Mouse (Mus musculus): ENCODE data around the gene Gm28053. TPM values are rescaled to one million over a fixed set of nuclear protein-coding genes. Genes with fewer than 3 reads are reported as not detected.

Gm28053 gene
- polyA plus RNA-seq, 1 experiment from 2014 or later = not detected

DNA sequence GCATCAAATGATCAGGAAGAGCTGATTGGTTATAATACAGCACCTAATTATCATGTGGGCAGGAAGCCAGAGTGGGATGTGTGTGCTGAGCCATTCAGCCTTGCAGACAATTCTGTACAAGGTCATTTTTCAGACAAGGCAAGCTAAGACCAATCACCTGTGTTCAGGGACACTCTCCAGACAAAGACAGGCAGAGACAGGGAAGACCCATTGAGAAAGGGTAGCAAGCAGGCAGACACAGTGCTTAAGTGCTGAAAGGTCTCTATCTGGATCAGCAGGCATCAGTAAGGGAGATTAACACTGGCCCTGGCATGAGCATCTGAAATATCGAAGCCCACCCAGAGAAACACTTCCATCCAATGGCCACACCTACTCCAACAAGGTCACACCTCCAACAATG is 66.0 kb downstream of the Gm28053 start:
- Histone ChIP-seq H3K4me2 (ENCODE audit: low read depth, low read length) (no peak overlapping the region), H3K27me3 (ENCODE audit: control insufficient read depth, insufficient read depth, low read length) (no peaks in the 10 kb centered on the region), H3K4me3 (ENCODE audit: low read depth, low read length) (no peak overlapping the region), H3K9me3 (ENCODE audit: control insufficient read depth, low read length) (no peaks in the 10 kb centered on the region), H3K27ac (ENCODE audit: low read depth, low read length) (no peak overlapping the region), H3K9ac (replicated peaks; ENCODE audit: low read depth, low read length) (no peak overlapping the region), H3K36me3 (ENCODE audit: control insufficient read depth, insufficient read depth, low read length) (no peaks in the 10 kb centered on the region), H3K4me1 (ENCODE audit: control insufficient read depth, insufficient read depth, low read length) (no peaks in the 10 kb centered on the region)
- 82% methylated on average over 1 of the region's 1 CpGs for WGBS
- no peak for ATAC-seq (ENCODE audit: low read depth)

DNA sequence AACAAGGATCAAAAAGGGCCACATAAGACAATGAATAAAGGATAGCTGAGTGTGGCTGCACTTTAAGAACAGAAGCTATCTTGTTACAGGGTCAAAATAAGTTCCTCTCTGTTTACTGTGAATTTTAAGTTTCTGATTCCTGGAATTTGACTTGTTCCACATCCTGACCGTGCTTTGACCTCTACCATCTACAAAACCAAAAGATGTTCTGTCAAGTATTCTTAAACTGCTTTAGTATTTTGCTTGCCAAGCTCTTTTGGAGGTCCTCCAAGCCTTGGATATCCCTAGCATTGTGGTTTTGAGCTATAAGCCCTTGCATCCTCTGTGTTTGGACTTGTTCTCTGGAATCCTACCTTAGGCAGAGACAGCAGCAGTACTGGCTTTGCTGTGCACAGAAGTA is 66.8 kb downstream of the Gm28053 start:
- WGBS = 76% methylated on average over 1 of the region's 1 CpGs

DNA sequence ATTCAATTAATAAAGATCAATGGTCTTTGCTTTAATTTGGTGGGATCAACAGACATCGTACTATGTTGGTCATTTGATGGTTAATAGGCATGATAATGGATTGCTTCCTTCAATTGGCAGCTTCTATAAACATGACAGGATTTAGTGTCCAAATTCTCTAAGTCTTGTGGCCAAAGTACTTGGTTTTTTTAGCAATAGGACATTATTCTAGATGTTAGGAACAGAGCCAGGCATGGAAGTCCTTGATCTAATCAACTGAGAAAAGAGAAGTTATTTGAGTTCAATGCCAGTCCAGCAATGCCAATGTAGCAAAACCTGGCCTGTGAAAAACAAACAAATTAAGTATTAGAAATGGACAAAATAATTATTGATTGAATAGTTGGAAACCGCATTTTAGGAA is 67.2 kb downstream of the Gm28053 start:
- H3K27me3 ChIP-seq (ENCODE audit: control insufficient read depth, insufficient read depth, low read length) = no peaks in the 10 kb centered on the region
- no peak overlapping the region for H3K4me2 ChIP-seq (ENCODE audit: low read depth, low read length)
- 79% methylated on average over 2 of the region's 2 CpGs for WGBS
- no peak overlapping the region for H3K4me3 ChIP-seq (ENCODE audit: low read depth, low read length)
- H3K9me3 ChIP-seq (ENCODE audit: control insufficient read depth, low read length) = no peaks in the 10 kb centered on the region
- no peak overlapping the region for H3K9ac ChIP-seq (replicated peaks; ENCODE audit: low read depth, low read length)
- no peak overlapping the region for H3K27ac ChIP-seq (ENCODE audit: low read depth, low read length)
- H3K4me1 ChIP-seq (ENCODE audit: control insufficient read depth, insufficient read depth, low read length) = no peaks in the 10 kb centered on the region
- no peak for ATAC-seq (ENCODE audit: low read depth)
- H3K36me3 ChIP-seq (ENCODE audit: control insufficient read depth, insufficient read depth, low read length) = no peaks in the 10 kb centered on the region

More for the DNA sequence above, 66.8 kb downstream of the Gm28053 start:
- ATAC-seq (ENCODE audit: low read depth) = no peak
- no peaks in the 10 kb centered on the region for H3K27me3 ChIP-seq (ENCODE audit: control insufficient read depth, insufficient read depth, low read length)
- no peak overlapping the region for H3K4me2 ChIP-seq (ENCODE audit: low read depth, low read length)
- H3K27ac ChIP-seq (ENCODE audit: low read depth, low read length) = no peak overlapping the region
- H3K36me3 ChIP-seq (ENCODE audit: control insufficient read depth, insufficient read depth, low read length) = no peaks in the 10 kb centered on the region
- no peak overlapping the region for H3K4me3 ChIP-seq (ENCODE audit: low read depth, low read length)
- H3K9ac ChIP-seq (replicated peaks; ENCODE audit: low read depth, low read length) = no peak overlapping the region
- H3K4me1 ChIP-seq (ENCODE audit: control insufficient read depth, insufficient read depth, low read length) = no peaks in the 10 kb centered on the region
- no peaks in the 10 kb centered on the region for H3K9me3 ChIP-seq (ENCODE audit: control insufficient read depth, low read length)

DNA sequence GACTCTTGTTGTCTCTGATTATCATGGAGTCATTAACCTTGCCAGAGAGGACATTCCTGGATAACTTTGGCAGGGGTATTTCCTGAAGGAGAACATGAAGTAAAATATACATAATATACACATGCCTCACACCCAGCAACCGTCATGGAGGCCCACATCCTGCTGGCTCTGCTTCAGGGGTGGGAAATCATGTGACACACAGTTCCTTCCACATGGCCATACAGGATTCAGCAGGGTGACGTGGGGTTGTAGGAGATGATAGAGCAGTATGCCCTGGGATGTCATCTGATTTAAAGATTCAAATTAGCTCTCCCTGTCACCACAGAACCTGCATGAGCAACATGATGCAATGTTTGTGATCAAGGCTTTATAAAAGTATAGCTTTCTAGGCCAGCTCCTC is 69.5 kb downstream of the Gm28053 start:
- Histone ChIP-seq H3K4me1 (ENCODE audit: control insufficient read depth, insufficient read depth, low read length) (no peaks in the 10 kb centered on the region), H3K27ac (ENCODE audit: low read depth, low read length) (no peak overlapping the region), H3K27me3 (ENCODE audit: control insufficient read depth, insufficient read depth, low read length) (no peaks in the 10 kb centered on the region), H3K4me3 (ENCODE audit: low read depth, low read length) (no peak overlapping the region), H3K36me3 (ENCODE audit: control insufficient read depth, insufficient read depth, low read length) (no peaks in the 10 kb centered on the region), H3K4me2 (ENCODE audit: low read depth, low read length) (no peak overlapping the region), H3K9ac (replicated peaks; ENCODE audit: low read depth, low read length) (no peak overlapping the region), H3K9me3 (ENCODE audit: control insufficient read depth, low read length) (no peaks in the 10 kb centered on the region)
- ATAC-seq (ENCODE audit: low read depth) = no peak
- WGBS = 84% methylated on average over 2 of the region's 2 CpGs

DNA sequence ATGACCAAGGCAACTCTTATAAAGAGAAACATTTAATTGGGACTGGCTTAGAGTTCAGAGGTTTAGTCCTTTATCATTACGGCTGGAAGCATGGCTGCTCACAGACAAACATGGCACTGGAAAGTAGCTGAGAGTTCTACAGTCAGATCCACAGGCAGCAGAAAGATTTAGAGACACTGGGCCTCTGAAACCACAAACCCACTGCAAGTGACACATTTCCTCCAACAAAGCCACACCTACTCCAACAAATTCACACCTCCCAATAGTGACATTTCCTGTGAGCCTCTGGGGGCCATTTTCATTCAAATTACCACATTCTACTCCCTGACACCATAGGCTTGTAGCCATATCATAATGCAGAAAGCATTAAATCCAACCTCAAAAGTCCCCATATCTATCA is 83.5 kb downstream of the Gm28053 start:
- no peak overlapping the region for H3K4me3 ChIP-seq (ENCODE audit: low read depth, low read length)
- no peaks in the 10 kb centered on the region for H3K4me1 ChIP-seq (ENCODE audit: control insufficient read depth, insufficient read depth, low read length)
- H3K4me2 ChIP-seq (ENCODE audit: low read depth, low read length) = no peak overlapping the region
- 90% methylated on average over 1 of the region's 1 CpGs for WGBS
- H3K9ac ChIP-seq (replicated peaks; ENCODE audit: low read depth, low read length) = no peak overlapping the region
- H3K36me3 ChIP-seq (ENCODE audit: control insufficient read depth, insufficient read depth, low read length) = no peaks in the 10 kb centered on the region
- no peaks in the 10 kb centered on the region for H3K9me3 ChIP-seq (ENCODE audit: control insufficient read depth, low read length)
- H3K27ac ChIP-seq (ENCODE audit: low read depth, low read length) = no peak overlapping the region
- H3K27me3 ChIP-seq (ENCODE audit: control insufficient read depth, insufficient read depth, low read length) = no peaks in the 10 kb centered on the region
- no peak for ATAC-seq (ENCODE audit: low read depth)

Other genes with a start within 250 kb of the Gm28053 start
- gene Atp6v0e2, start 181.0 kb upstream of the Gm28053 start, polyA plus RNA-seq (2014; fragmentation: Nextera tagmentation; extraction: Ambion mirVana) = 248 and 275 TPM in 2 replicates
- gene Lrrc61, start 163.8 kb upstream of the Gm28053 start, polyA plus RNA-seq (2014; fragmentation: Nextera tagmentation; extraction: Ambion mirVana) = 15.1 and 22.8 TPM in 2 replicates
- 0.68 and 11.8 TPM in 2 replicates for gene Rarres2, start 145.8 kb upstream of the Gm28053 start, polyA plus RNA-seq (2014; fragmentation: Nextera tagmentation; extraction: Ambion mirVana)
- gene Gm45021, start 129.0 kb upstream of the Gm28053 start, polyA plus RNA-seq (2014; fragmentation: Nextera tagmentation; extraction: Ambion mirVana) = 0.90 TPM in 1 of 2 replicates, not detected in the other
- gene Repin1, start 124.7 kb upstream of the Gm28053 start, polyA plus RNA-seq (2014; fragmentation: Nextera tagmentation; extraction: Ambion mirVana) = 38.9 and 40.8 TPM in 2 replicates
- not detected in 2 replicates for gene Gm44965, start 124.7 kb upstream of the Gm28053 start, polyA plus RNA-seq (2014; fragmentation: Nextera tagmentation; extraction: Ambion mirVana)
- gene Zfp775, start 116.5 kb upstream of the Gm28053 start, polyA plus RNA-seq (2014; fragmentation: Nextera tagmentation; extraction: Ambion mirVana) = 12.3 and 17.6 TPM in 2 replicates
- gene AI854703, start 91.8 kb upstream of the Gm28053 start, polyA plus RNA-seq (2014; fragmentation: Nextera tagmentation; extraction: Ambion mirVana) = 20.5 and 26.9 TPM in 2 replicates
- gene Gimap8, start 71.4 kb upstream of the Gm28053 start, polyA plus RNA-seq (2014; fragmentation: Nextera tagmentation; extraction: Ambion mirVana) = 0.20 and 0.35 TPM in 2 replicates
- 0.70 and 1.5 TPM in 2 replicates for gene Gimap9, start 42.5 kb upstream of the Gm28053 start, polyA plus RNA-seq (2014; fragmentation: Nextera tagmentation; extraction: Ambion mirVana)
- gene Gimap4, start 34.1 kb upstream of the Gm28053 start, polyA plus RNA-seq (2014; fragmentation: Nextera tagmentation; extraction: Ambion mirVana) = 0.33 and 1.4 TPM in 2 replicates
- 5.8 and 8.9 TPM in 2 replicates for gene Gimap6, start 10.4 kb upstream of the Gm28053 start, polyA plus RNA-seq (2014; fragmentation: Nextera tagmentation; extraction: Ambion mirVana)
- gene Gimap7, start within 50 bp of the Gm28053 start, polyA plus RNA-seq (2014; fragmentation: Nextera tagmentation; extraction: Ambion mirVana) = not detected in 2 replicates
- gene Gimap1, start 20.4 kb downstream of the Gm28053 start, polyA plus RNA-seq (2014; fragmentation: Nextera tagmentation; extraction: Ambion mirVana) = 2.8 and 4.9 TPM in 2 replicates
- 0.84 and 1.5 TPM in 2 replicates for gene Gimap5, start 27.6 kb downstream of the Gm28053 start, polyA plus RNA-seq (2014; fragmentation: Nextera tagmentation; extraction: Ambion mirVana)
- not detected in 2 replicates for gene Gimap3, start 52.2 kb downstream of the Gm28053 start, polyA plus RNA-seq (2014; fragmentation: Nextera tagmentation; extraction: Ambion mirVana)
- 16.7 and 26.9 TPM in 2 replicates for gene Tmem176a, start 122.3 kb downstream of the Gm28053 start, polyA plus RNA-seq (2014; fragmentation: Nextera tagmentation; extraction: Ambion mirVana)
- gene Tmem176b, start 122.9 kb downstream of the Gm28053 start, polyA plus RNA-seq (2014; fragmentation: Nextera tagmentation; extraction: Ambion mirVana) = 88.1 and 135 TPM in 2 replicates
- gene Aoc1, start 154.3 kb downstream of the Gm28053 start, polyA plus RNA-seq (2014; fragmentation: Nextera tagmentation; extraction: Ambion mirVana) = not detected in 2 replicates
- not detected in 2 replicates for gene 1600015I10Rik, start 211.3 kb downstream of the Gm28053 start, polyA plus RNA-seq (2014; fragmentation: Nextera tagmentation; extraction: Ambion mirVana)